10 mouse cellular contexts compared by ENCODE assay signal in the genomic region with DNA sequence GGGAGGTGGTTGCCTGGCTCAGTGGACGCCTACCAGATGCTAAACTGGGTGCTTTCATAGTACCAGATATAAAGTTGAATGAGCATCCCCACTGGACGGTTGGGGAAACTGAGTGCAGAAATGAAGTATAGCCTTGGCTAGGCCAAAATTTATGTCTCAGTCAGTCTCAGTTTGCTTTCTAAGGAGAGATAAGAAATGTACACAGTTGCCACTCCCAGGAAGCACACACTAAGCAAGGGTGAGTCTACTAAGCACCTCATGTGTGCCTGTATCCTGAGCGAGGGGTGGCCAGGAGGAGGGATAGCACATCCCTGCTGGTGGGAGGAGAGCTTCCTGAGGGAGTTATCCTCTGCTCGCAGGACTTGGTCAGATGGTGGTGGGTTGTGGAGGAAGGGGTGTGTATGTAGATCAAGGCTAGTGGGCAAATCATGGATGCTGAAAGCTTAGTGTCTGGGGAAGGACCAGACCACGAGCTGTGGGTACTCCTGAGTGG. TPM values are rescaled to one million over a fixed set of nuclear protein-coding genes. Genes with fewer than 3 reads are reported as not detected.
DNase-seq lines count a peak whose midpoint lies in the region; ATAC-seq and TF ChIP-seq lines count a peak whose summit lies in the region.
"Had no signal": no experiment of that assay in that cellular context is flagged by ENCODE, and none has a peak within 500 bp of the region (broad histone marks: within the 10 kb centered on the region; RNA-seq: fewer than 3 reads in every experiment).

No protein-coding gene starts in this region.

- no peak for ATAC-seq in hindbrain, embryonic 11.5 days (ENCODE audit: low FRiP score)
- ATAC-seq in hindbrain, embryonic 16.5 days, result no peak
- ATAC-seq in heart, embryonic 16.5 days (replicated peaks; ENCODE audit: extremely low read depth, insufficient read depth, low FRiP score), result no peak

- H3K79me2 ChIP-seq in macrophage (ENCODE audit: inconsistent target), result peaks cover 46% of the 10 kb centered on the region

- H3K9ac ChIP-seq in hindbrain, embryonic 11.5 days (ENCODE audit: low read depth, low read length), result no peak overlapping the region
- no peak overlapping the region for H3K9ac ChIP-seq in hindbrain, embryonic 16.5 days (ENCODE audit: low read depth, low read length)
- no peak overlapping the region for H3K9ac ChIP-seq in heart, embryonic 16.5 days (ENCODE audit: low read length)

- peaks cover 2% of the 10 kb centered on the region; the same call in 1 of the 2 replicates for H3K4me1 ChIP-seq in hindbrain, embryonic 11.5 days (replicated peaks; ENCODE audit: control insufficient read depth, insufficient read depth, low read length)
- peaks cover 21% of the 10 kb centered on the region for H3K4me1 ChIP-seq in hindbrain, embryonic 16.5 days (ENCODE audit: control insufficient read depth, insufficient read depth, low read depth, low read length)
- peaks cover 15% of the 10 kb centered on the region; the same call in 1 of the 2 replicates for H3K4me1 ChIP-seq in bone marrow, adult 2 months (ENCODE audit: control insufficient read depth, insufficient read depth, low read length)
- peaks cover 56% of the 10 kb centered on the region for H3K4me1 ChIP-seq in heart, embryonic 16.5 days (ENCODE audit: control insufficient read depth, insufficient read depth, low read length)

- intact Hi-C loops in left cerebral cortex, postnatal 36 days (cut with DNase I), result no loop called here
- intact Hi-C loops in left cerebral cortex, postnatal 10 days (cut with DNase I), result no loop called here

- no peak for TF ChIP-seq CTCF in bone marrow, adult 2 months (IDR thresholded peaks at IDR 0.05; ENCODE audit: control insufficient read depth, insufficient read depth, low read length)

- no peak for TF ChIP-seq POLR2A in bone marrow, adult 2 months (IDR thresholded peaks at IDR 0.05; ENCODE audit: borderline replicate concordance, control insufficient read depth, low read depth, low read length)

- no peaks in the 10 kb centered on the region for H3K36me3 ChIP-seq in hindbrain, embryonic 11.5 days (ENCODE audit: control insufficient read depth, insufficient read depth, low read length)
- H3K36me3 ChIP-seq in hindbrain, embryonic 16.5 days (ENCODE audit: control insufficient read depth, insufficient read depth, low read length), result no peaks in the 10 kb centered on the region
- no peaks in the 10 kb centered on the region for H3K36me3 ChIP-seq in heart, embryonic 16.5 days (ENCODE audit: control insufficient read depth, insufficient read depth)
- H3K36me3 ChIP-seq in macrophage (ENCODE audit: inconsistent target), result peaks cover 24% of the 10 kb centered on the region

- 44% methylated on average over 5 of the region's 5 CpGs for WGBS in hindbrain, embryonic 11.5 days
- 45% methylated on average over 5 of the region's 5 CpGs for WGBS in hindbrain, embryonic 16.5 days
- 33% methylated on average over 5 of the region's 5 CpGs for WGBS in bone marrow, adult 2 months
- 37% methylated on average over 5 of the region's 5 CpGs for WGBS in heart, embryonic 16.5 days
- WGBS in macrophage (ENCODE audit: missing documents), result 64% methylated on average over 5 of the region's 5 CpGs

- DNase-seq in hindbrain, embryonic 11.5 days (ENCODE audit: low spot score), result no peak
- no peak for DNase-seq in left cerebral cortex, postnatal 36 days (ENCODE audit: low spot score in 2 of 2)
- no peak for DNase-seq in thymus, postnatal 25 days
- no peak for DNase-seq in left cerebral cortex, postnatal 10 days (ENCODE audit: extremely low spot score in 1 of 2, low spot score in 2 of 2)
- DNase-seq: layer of hippocampus, postnatal 36 days; spleen, adult 18-20 months had no signal

- H3K9me3 ChIP-seq in hindbrain, embryonic 11.5 days (ENCODE audit: control insufficient read depth, low read length), result no peaks in the 10 kb centered on the region
- H3K9me3 ChIP-seq in hindbrain, embryonic 16.5 days (ENCODE audit: control insufficient read depth, low read length), result no peaks in the 10 kb centered on the region
- no peaks in the 10 kb centered on the region for H3K9me3 ChIP-seq in heart, embryonic 16.5 days (replicated peaks; ENCODE audit: control insufficient read depth, low read length)

- no peak overlapping the region; the same call in 1 of the 2 replicates for H3K27ac ChIP-seq in hindbrain, embryonic 11.5 days (ENCODE audit: low read depth, low read length)
- no peak overlapping the region for H3K27ac ChIP-seq in hindbrain, embryonic 16.5 days (ENCODE audit: low read depth, low read length)
- no peak overlapping the region for H3K27ac ChIP-seq in bone marrow, adult 2 months (ENCODE audit: control insufficient read depth, insufficient read depth, low read depth, low read length, poor library complexity)
- H3K27ac ChIP-seq in heart, embryonic 16.5 days (ENCODE audit: low read length), result peak overlapping the region; percentile 94; the same call in 1 of the 2 replicates
- H3K27ac ChIP-seq in macrophage, result no peak overlapping the region

- no peaks in the 10 kb centered on the region for H3K27me3 ChIP-seq in hindbrain, embryonic 11.5 days (ENCODE audit: control insufficient read depth, insufficient read depth, low read length)
- 0 out of 2 replicates have a peak, but pooled peaks cover 2% of the 10 kb centered on the region for H3K27me3 ChIP-seq in hindbrain, embryonic 16.5 days (replicated peaks; ENCODE audit: control insufficient read depth, insufficient read depth, low read length)
- no peaks in the 10 kb centered on the region for H3K27me3 ChIP-seq in heart, embryonic 16.5 days (ENCODE audit: control insufficient read depth, insufficient read depth, low read length)

- peak overlapping the region; percentile 93 for H3K4me2 ChIP-seq in hindbrain, embryonic 11.5 days (replicated peaks; ENCODE audit: low read depth, low read length)
- H3K4me2 ChIP-seq in hindbrain, embryonic 16.5 days (ENCODE audit: low read length), result no peak overlapping the region
- H3K4me2 ChIP-seq in heart, embryonic 16.5 days (ENCODE audit: low read depth, low read length), result peak overlapping the region; percentile 90

- H3K4me3 ChIP-seq in hindbrain, embryonic 11.5 days (ENCODE audit: low read depth, low read length), result peak overlapping the region; percentile 71; the same call in 1 of the 2 replicates
- no peak overlapping the region for H3K4me3 ChIP-seq in hindbrain, embryonic 16.5 days (ENCODE audit: low read length)
- peak overlapping the region; percentile 100 for H3K4me3 ChIP-seq in bone marrow, adult 2 months (replicated peaks; ENCODE audit: control insufficient read depth, low read depth, low read length)
- peak overlapping the region; percentile 70 for H3K4me3 ChIP-seq in heart, embryonic 16.5 days (ENCODE audit: low read length)
- H3K4me3 ChIP-seq in macrophage (ENCODE audit: inconsistent target), result peak overlapping the region; percentile 78; the same call in 1 of the 2 replicates

RNA-seq across cellular contexts. Expression of gene Triobp, which starts 36.8 kb away (rescaled TPM):
- polyA plus RNA-seq in hindbrain, embryonic 11.5 days (2014; fragmentation: Nextera tagmentation; extraction: Ambion mirVana), result 38.1 and 45.4 TPM in 2 replicates
- 36.1 and 40.4 TPM in 2 replicates for polyA plus RNA-seq in hindbrain, embryonic 16.5 days (2015; fragmentation: Nextera tagmentation; extraction: Ambion mirVana)
- polyA plus RNA-seq in bone marrow, adult 2 months (2011; ENCODE audit: insufficient read depth, insufficient read length, low replicate concordance, missing spikeins), result 17.0 and 32.9 TPM in 2 replicates
- 47.9 and 53.7 TPM in 2 replicates for polyA plus RNA-seq in heart, embryonic 16.5 days (2015; fragmentation: Nextera tagmentation; extraction: Ambion mirVana)
- 100 to 1,000 TPM in 7 of 26 experiments, 10 to 100 TPM in 19; 21.6 to 213 (median 70.4) TPM for total RNA-seq in macrophage (2018; cell fraction: chromatin; rRNA removed)
- total RNA-seq in macrophage (2018; cell fraction: cytosol; rRNA removed), result 10 to 100 TPM; 33.0 to 72.2 (median 47.8) TPM
- 100 to 1,000 TPM in 2 of 26 experiments, 10 to 100 TPM in 24; 18.0 to 146 (median 56.8) TPM for total RNA-seq in macrophage (2018; cell fraction: nucleus; rRNA removed)
- 27.0 to 38.5 TPM (median 29.5 TPM) in 3 replicates for polyA plus RNA-seq in macrophage (2018)
- total RNA-seq in left cerebral cortex, postnatal 36 days (2021), result 10 to 100 TPM; 14.3 to 19.5 TPM
- total RNA-seq in left cerebral cortex, postnatal 10 days (2021), result 10 to 100 TPM; 31.7 to 37.6 TPM

RNA-seq across cellular contexts. Expression of gene H1f0, which starts 43.9 kb away (rescaled TPM):
- 154 and 306 TPM in 2 replicates for polyA plus RNA-seq in hindbrain, embryonic 11.5 days (2014; fragmentation: Nextera tagmentation; extraction: Ambion mirVana)
- 200 and 206 TPM in 2 replicates for polyA plus RNA-seq in hindbrain, embryonic 16.5 days (2015; fragmentation: Nextera tagmentation; extraction: Ambion mirVana)
- 30.4 and 32.4 TPM in 2 replicates for polyA plus RNA-seq in bone marrow, adult 2 months (2011; ENCODE audit: insufficient read depth, insufficient read length, low replicate concordance, missing spikeins)
- polyA plus RNA-seq in heart, embryonic 16.5 days (2015; fragmentation: Nextera tagmentation; extraction: Ambion mirVana), result 301 and 315 TPM in 2 replicates
- total RNA-seq in macrophage (2018; cell fraction: chromatin; rRNA removed), result 10 to 100 TPM in 9 of 26 experiments, 1 to 10 TPM in 17; 1.3 to 34.0 (median 6.4) TPM
- 100 to 1,000 TPM in 1 of 26 experiments, 10 to 100 TPM in 25; 33.9 to 115 (median 71.3) TPM for total RNA-seq in macrophage (2018; cell fraction: cytosol; rRNA removed)
- 10 to 100 TPM in 24 of 26 experiments, 1 to 10 TPM in 2; 8.0 to 98.0 (median 32.0) TPM for total RNA-seq in macrophage (2018; cell fraction: nucleus; rRNA removed)
- 47.1 to 75.1 TPM (median 48.4 TPM) in 3 replicates for polyA plus RNA-seq in macrophage (2018)
- total RNA-seq in left cerebral cortex, postnatal 36 days (2021), result 100 to 1,000 TPM in 1 of 2 experiments, 10 to 100 TPM in 1; 87.0 to 113 TPM
- total RNA-seq in left cerebral cortex, postnatal 10 days (2021), result 10 to 100 TPM; 73.4 to 81.3 TPM

RNA-seq across cellular contexts. Expression of gene Nol12, which starts 49.6 kb away (rescaled TPM):
- 61.1 and 64.4 TPM in 2 replicates for polyA plus RNA-seq in hindbrain, embryonic 11.5 days (2014; fragmentation: Nextera tagmentation; extraction: Ambion mirVana)
- polyA plus RNA-seq in hindbrain, embryonic 16.5 days (2015; fragmentation: Nextera tagmentation; extraction: Ambion mirVana), result 63.6 and 68.1 TPM in 2 replicates
- polyA plus RNA-seq in bone marrow, adult 2 months (2011; ENCODE audit: insufficient read depth, insufficient read length, low replicate concordance, missing spikeins), result 14.6 and 30.5 TPM in 2 replicates
- polyA plus RNA-seq in heart, embryonic 16.5 days (2015; fragmentation: Nextera tagmentation; extraction: Ambion mirVana), result 28.3 and 33.7 TPM in 2 replicates
- 10 to 100 TPM in 9 of 26 experiments, 1 to 10 TPM in 17; 1.1 to 14.9 (median 7.5) TPM for total RNA-seq in macrophage (2018; cell fraction: chromatin; rRNA removed)
- total RNA-seq in macrophage (2018; cell fraction: cytosol; rRNA removed), result 10 to 100 TPM; 16.7 to 32.0 (median 25.4) TPM
- 10 to 100 TPM in 8 of 26 experiments, 1 to 10 TPM in 18; 2.9 to 19.2 (median 8.1) TPM for total RNA-seq in macrophage (2018; cell fraction: nucleus; rRNA removed)
- polyA plus RNA-seq in macrophage (2018), result 18.3 to 26.2 TPM (median 18.5 TPM) in 3 replicates
- 10 to 100 TPM; 39.5 to 42.1 TPM for total RNA-seq in left cerebral cortex, postnatal 36 days (2021)
- total RNA-seq in left cerebral cortex, postnatal 10 days (2021), result 10 to 100 TPM; 40.9 to 41.4 TPM

RNA-seq across cellular contexts. Expression of gene Galr3, which starts 57.4 kb away (rescaled TPM):
- polyA plus RNA-seq in hindbrain, embryonic 11.5 days (2014; fragmentation: Nextera tagmentation; extraction: Ambion mirVana), result not detected in 2 replicates
- 0.14 TPM in 1 of 2 replicates, not detected in the other for polyA plus RNA-seq in hindbrain, embryonic 16.5 days (2015; fragmentation: Nextera tagmentation; extraction: Ambion mirVana)
- polyA plus RNA-seq in bone marrow, adult 2 months (2011; ENCODE audit: insufficient read depth, insufficient read length, low replicate concordance, missing spikeins), result not detected in 2 replicates
- not detected in 2 replicates for polyA plus RNA-seq in heart, embryonic 16.5 days (2015; fragmentation: Nextera tagmentation; extraction: Ambion mirVana)
- total RNA-seq in macrophage (2018; cell fraction: chromatin; rRNA removed), result not detected
- not detected for total RNA-seq in macrophage (2018; cell fraction: cytosol; rRNA removed)
- not detected for total RNA-seq in macrophage (2018; cell fraction: nucleus; rRNA removed)
- not detected in 3 replicates for polyA plus RNA-seq in macrophage (2018)
- not detected for total RNA-seq in left cerebral cortex, postnatal 36 days (2021)
- total RNA-seq in left cerebral cortex, postnatal 10 days (2021), result under 1 TPM; 0.36 to 0.45 TPM
- total RNA-seq: layer of hippocampus, postnatal 36 days had no signal

RNA-seq across cellular contexts. Expression of gene Lgals1, which starts 57.8 kb away (rescaled TPM):
- 390 and 438 TPM in 2 replicates for polyA plus RNA-seq in hindbrain, embryonic 11.5 days (2014; fragmentation: Nextera tagmentation; extraction: Ambion mirVana)
- 105 and 169 TPM in 2 replicates for polyA plus RNA-seq in hindbrain, embryonic 16.5 days (2015; fragmentation: Nextera tagmentation; extraction: Ambion mirVana)
- 75.3 and 222 TPM in 2 replicates for polyA plus RNA-seq in bone marrow, adult 2 months (2011; ENCODE audit: insufficient read depth, insufficient read length, low replicate concordance, missing spikeins)
- polyA plus RNA-seq in heart, embryonic 16.5 days (2015; fragmentation: Nextera tagmentation; extraction: Ambion mirVana), result 718 and 722 TPM in 2 replicates
- total RNA-seq in macrophage (2018; cell fraction: chromatin; rRNA removed), result 100 to 1,000 TPM in 1 of 26 experiments, 10 to 100 TPM in 25; 10.4 to 333 (median 30.0) TPM
- 1,000 to 10,000 TPM in 18 of 26 experiments, 100 to 1,000 TPM in 8; 732 to 2,113 (median 1,238) TPM for total RNA-seq in macrophage (2018; cell fraction: cytosol; rRNA removed)
- total RNA-seq in macrophage (2018; cell fraction: nucleus; rRNA removed), result 100 to 1,000 TPM in 25 of 26 experiments, 10 to 100 TPM in 1; 69.0 to 290 (median 144) TPM
- polyA plus RNA-seq in macrophage (2018), result 1,502 to 3,219 TPM (median 3,114 TPM) in 3 replicates
- total RNA-seq in left cerebral cortex, postnatal 36 days (2021), result 10 to 100 TPM; 19.3 to 25.0 TPM
- total RNA-seq in left cerebral cortex, postnatal 10 days (2021), result 10 to 100 TPM; 24.1 to 25.3 TPM
